Mouse (Mus musculus): Measurements from ENCODE around the gene Plch2. TPM values are rescaled to one million over a fixed set of nuclear protein-coding genes. Genes with fewer than 3 reads are reported as not detected.

Gene Plch2
- polyA plus RNA-seq, 1 experiment, result 28.1 TPM

DNA sequence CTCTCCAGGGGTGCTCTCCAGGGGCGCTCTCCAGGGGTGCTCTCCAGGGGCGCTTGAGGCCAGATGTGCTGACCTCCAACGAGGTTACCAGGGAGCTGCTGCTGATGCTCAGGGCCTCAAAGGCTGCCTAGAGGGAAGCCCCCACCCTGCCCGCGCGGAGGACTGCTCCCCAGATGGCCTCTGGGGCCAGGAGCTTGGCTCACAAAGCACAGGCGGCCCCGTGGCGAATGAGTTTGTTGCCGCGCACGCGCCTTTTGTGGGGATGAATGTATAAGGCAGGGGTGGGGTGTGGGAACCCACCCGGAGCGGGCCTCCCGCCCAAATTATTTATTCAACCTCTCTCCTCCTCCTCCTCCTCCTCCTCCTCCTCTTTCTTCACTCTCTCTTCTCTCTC lies 107.0 kb downstream of the Plch2 start:
- 15% methylated on average over 16 of the region's 16 CpGs for WGBS
- Histone ChIP-seq H3K36me3 (ENCODE audit: control insufficient read depth, insufficient read depth, low read length) (no peaks in the 10 kb centered on the region), H3K27ac (ENCODE audit: insufficient read depth, low read depth, low read length) (no peak overlapping the region), H3K4me1 (ENCODE audit: control insufficient read depth, insufficient read depth, insufficient read length, low read length) (peaks cover 8% of the 10 kb centered on the region; the same call in 1 of the 2 replicates), H3K27me3 (ENCODE audit: control insufficient read depth, insufficient read depth, low read length) (peaks cover 35% of the 10 kb centered on the region), H3K4me3 (ENCODE audit: low read depth, low read length) (no peak overlapping the region)
- TF ChIP-seq CTCF (IDR thresholded peaks at IDR 0.05; ENCODE audit: extremely low read depth, insufficient read length, insufficient replicate concordance, low read depth, low read length), result no peak
- no peak for TF ChIP-seq POLR2A (IDR thresholded peaks at IDR 0.05; ENCODE audit: low read depth, low read length)

DNA sequence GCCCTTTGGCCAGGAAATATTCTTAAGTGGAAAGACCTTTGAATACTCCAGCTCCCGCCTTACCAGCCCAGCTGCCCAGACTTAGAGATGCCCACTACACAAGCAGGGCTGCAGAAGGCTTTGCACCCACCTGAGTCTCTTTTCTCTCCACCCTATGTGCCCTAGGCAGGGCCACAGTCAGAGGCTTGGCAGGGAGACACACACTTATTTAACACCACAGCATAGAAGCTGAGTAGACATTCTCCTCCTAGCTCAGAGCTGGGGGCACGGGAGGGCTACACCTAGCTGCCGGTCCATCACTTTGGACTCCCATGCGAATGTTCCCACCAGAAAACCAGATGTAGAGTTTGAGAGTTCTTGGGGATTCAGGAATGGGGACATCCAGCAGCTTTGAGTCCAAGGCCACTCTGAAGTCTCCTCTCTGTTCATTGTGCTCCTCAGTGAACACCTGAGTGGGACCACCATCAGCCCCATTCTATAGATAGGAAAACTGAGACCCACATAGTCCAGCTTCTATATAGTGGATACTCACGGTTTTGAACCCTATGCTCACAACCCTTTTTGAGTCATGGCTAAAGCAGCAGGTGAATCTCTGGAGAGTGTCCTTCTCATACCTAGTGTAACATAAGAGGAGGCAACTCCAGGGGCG lies 107.5 kb downstream of the Plch2 start:
- Histone ChIP-seq H3K36me3 (ENCODE audit: control insufficient read depth, insufficient read depth, low read length) (no peaks in the 10 kb centered on the region), H3K4me1 (ENCODE audit: control insufficient read depth, insufficient read depth, insufficient read length, low read length) (peaks cover 8% of the 10 kb centered on the region; the same call in 1 of the 2 replicates), H3K27me3 (ENCODE audit: control insufficient read depth, insufficient read depth, low read length) (peaks cover 35% of the 10 kb centered on the region), H3K4me3 (ENCODE audit: low read depth, low read length) (no peak overlapping the region), H3K27ac (ENCODE audit: insufficient read depth, low read depth, low read length) (no peak overlapping the region)
- TF ChIP-seq CTCF (IDR thresholded peaks at IDR 0.05; ENCODE audit: extremely low read depth, insufficient read length, insufficient replicate concordance, low read depth, low read length), result no peak
- TF ChIP-seq POLR2A (IDR thresholded peaks at IDR 0.05; ENCODE audit: low read depth, low read length), result no peak
- WGBS, result 61% methylated on average over 6 of the region's 6 CpGs

DNA sequence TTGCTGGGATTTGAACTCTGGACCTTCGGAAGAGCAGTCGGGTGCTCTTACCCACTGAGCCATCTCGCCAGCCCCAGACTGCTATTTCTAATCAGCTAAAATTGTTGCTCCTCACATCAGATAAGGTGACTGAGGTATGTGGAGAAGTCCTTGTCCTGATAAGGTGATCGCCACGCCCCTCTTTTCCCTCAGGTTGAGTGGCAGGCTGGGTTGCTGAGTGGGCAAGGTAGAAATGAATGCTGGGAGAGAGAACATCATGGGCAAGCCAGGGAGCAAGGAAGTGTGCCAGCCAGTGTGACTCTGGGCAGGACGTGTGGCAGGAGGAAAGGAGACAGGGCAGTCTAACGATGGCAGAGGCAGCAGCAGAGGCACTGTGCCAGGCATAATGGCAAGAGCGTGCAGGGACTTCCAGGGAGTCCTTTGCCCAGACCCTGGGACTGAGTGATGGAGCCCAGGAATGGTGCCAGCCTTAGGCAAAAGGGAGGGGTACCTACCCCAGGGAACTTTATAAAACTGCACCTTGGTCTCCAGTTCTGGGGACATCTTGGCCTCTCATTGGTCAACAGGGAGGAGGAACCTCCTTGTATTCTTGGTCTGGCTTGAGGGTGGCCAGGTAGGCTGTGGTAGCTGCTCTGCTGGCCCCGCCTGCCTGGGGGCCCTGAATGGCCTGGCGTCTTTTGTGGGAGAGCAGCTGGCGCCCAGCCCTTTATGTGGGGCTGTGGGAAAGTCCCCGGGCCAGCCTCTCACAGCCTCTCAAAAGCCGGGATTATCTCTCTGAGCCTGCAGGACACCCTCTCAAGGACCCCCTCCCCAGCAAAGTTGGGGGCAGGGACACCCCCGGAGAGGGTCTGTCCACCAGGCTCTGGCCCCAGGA lies 108.3 kb downstream of the Plch2 start:
- WGBS, result 22% methylated on average over 14 of the region's 14 CpGs
- H3K4me3 ChIP-seq (ENCODE audit: low read depth, low read length), result no peak overlapping the region
- no peaks in the 10 kb centered on the region for H3K36me3 ChIP-seq (ENCODE audit: control insufficient read depth, insufficient read depth, low read length)

DNA sequence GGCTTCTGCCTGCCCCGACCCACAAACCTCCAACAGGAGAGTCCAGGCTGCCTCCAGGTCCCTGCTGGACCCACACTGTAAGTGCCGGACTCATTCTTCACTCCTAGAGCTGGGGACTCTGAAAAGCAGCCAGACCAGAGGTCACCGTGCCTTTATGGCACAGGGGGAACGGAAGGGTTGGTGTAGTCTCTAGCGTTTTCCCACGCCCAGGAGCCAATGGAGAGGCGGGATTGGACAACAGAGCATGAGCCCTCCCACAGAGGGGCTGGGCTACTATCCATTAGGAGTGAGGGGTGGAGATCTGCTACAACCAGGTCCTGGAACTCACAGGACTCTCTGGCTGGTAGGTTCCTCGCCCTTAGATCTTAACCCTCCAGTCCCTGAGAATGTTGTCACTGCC lies 110.3 kb downstream of the Plch2 start:
- peaks cover 19% of the 10 kb centered on the region; the same call in 1 of the 2 replicates for H3K27me3 ChIP-seq (ENCODE audit: control insufficient read depth, insufficient read depth, low read length)
- peaks cover 14% of the 10 kb centered on the region; the same call in 1 of the 2 replicates for H3K4me1 ChIP-seq (ENCODE audit: control insufficient read depth, insufficient read depth, insufficient read length, low read length)
- no peaks in the 10 kb centered on the region for H3K36me3 ChIP-seq (ENCODE audit: control insufficient read depth, insufficient read depth, low read length)
- TF ChIP-seq POLR2A (IDR thresholded peaks at IDR 0.05; ENCODE audit: low read depth, low read length) (peak; percentile 78; the same call in 1 of the 2 replicates), CTCF (IDR thresholded peaks at IDR 0.05; ENCODE audit: extremely low read depth, insufficient read length, insufficient replicate concordance, low read depth, low read length) (peak; percentile 13; the same call in 1 of the 2 replicates)
- peak overlapping the region; percentile 47 for H3K4me3 ChIP-seq (ENCODE audit: low read depth, low read length)
- H3K27ac ChIP-seq (ENCODE audit: insufficient read depth, low read depth, low read length), result 0 out of 2 replicates have a peak overlapping the region, but pooled peaks have one; percentile 57
- WGBS, result 10% methylated on average over 8 of the region's 8 CpGs

More for the DNA sequence above, 108.3 kb downstream of the Plch2 start:
- TF ChIP-seq CTCF (IDR thresholded peaks at IDR 0.05; ENCODE audit: extremely low read depth, insufficient read length, insufficient replicate concordance, low read depth, low read length) (no peak), POLR2A (IDR thresholded peaks at IDR 0.05; ENCODE audit: low read depth, low read length) (no peak)
- Histone ChIP-seq H3K4me1 (ENCODE audit: control insufficient read depth, insufficient read depth, insufficient read length, low read length) (peaks cover 12% of the 10 kb centered on the region; the same call in 1 of the 2 replicates), H3K27ac (ENCODE audit: insufficient read depth, low read depth, low read length) (no peak overlapping the region), H3K27me3 (ENCODE audit: control insufficient read depth, insufficient read depth, low read length) (peaks cover 29% of the 10 kb centered on the region)

DNA sequence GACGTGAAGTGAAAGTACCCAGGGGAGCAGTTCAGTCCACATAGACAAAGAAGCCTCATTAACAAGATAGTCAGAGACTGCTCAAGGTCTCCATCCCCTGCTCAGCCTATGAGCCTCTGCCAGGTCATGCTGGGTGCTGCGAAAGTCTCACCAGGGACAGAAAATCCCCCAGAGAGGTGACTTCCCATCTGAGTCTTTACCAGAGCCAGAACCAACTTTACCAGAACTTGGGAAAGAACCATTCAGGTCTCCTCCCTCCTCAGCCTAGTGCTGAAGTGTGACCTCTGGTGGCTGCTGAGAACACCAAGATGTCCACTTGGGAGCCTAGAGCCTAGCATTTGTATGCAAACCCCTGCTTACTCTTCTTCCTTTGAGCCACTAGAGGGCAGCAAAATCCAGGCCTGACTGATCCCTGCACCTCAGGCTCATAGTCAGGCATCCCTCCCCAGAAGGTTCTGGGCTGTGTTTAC lies 112.4 kb downstream of the Plch2 start:
- H3K4me1 ChIP-seq (ENCODE audit: control insufficient read depth, insufficient read depth, insufficient read length, low read length), result peaks cover 14% of the 10 kb centered on the region; the same call in 1 of the 2 replicates
- no peaks in the 10 kb centered on the region for H3K36me3 ChIP-seq (ENCODE audit: control insufficient read depth, insufficient read depth, low read length)
- H3K27ac ChIP-seq (ENCODE audit: insufficient read depth, low read depth, low read length), result no peak overlapping the region
- H3K4me3 ChIP-seq (ENCODE audit: low read depth, low read length), result no peak overlapping the region
- WGBS, result 22% methylated on average over 2 of the region's 2 CpGs
- H3K27me3 ChIP-seq (ENCODE audit: control insufficient read depth, insufficient read depth, low read length), result 0 out of 2 replicates have a peak, but pooled peaks cover 8% of the 10 kb centered on the region
- TF ChIP-seq POLR2A (IDR thresholded peaks at IDR 0.05; ENCODE audit: low read depth, low read length) (no peak), CTCF (IDR thresholded peaks at IDR 0.05; ENCODE audit: extremely low read depth, insufficient read length, insufficient replicate concordance, low read depth, low read length) (peak; percentile 98; the same call in 1 of the 2 replicates)

DNA sequence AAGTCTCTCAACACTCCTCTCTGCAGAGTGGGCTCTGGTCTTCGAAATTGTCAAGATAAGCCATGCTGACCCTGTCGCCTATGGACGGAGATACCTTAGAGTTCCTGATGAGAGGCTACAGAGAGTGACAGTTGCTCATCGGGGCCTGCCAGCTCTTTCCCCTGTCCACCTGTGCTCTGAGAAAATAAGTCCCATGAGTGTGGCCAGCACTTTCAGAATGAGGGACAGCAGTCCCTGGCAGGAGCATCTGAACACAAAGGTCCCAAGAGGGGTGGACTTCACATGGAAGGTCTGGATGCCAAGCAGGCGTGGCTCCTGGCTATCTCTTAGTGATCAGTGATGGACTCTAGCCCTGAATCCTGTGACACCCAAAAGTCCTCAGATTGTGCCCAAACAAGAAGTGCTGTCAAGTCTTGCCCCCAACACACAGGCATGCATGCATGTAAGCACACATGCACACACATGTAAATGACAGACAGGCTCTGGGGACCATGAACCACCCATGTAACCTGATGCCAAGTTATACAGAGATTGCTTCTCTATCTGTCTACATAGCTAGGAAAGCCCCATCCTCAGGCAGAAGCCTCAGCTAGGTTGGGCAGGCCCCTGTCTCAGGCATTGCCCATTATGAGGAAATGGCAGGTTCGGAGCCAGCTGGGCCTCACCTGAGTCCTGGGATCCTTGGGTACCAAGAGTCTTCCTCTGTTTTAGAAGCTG lies 113.1 kb downstream of the Plch2 start:
- Histone ChIP-seq H3K27me3 (ENCODE audit: control insufficient read depth, insufficient read depth, low read length) (0 out of 2 replicates have a peak, but pooled peaks cover 1% of the 10 kb centered on the region), H3K27ac (ENCODE audit: insufficient read depth, low read depth, low read length) (no peak overlapping the region), H3K4me1 (ENCODE audit: control insufficient read depth, insufficient read depth, insufficient read length, low read length) (peaks cover 14% of the 10 kb centered on the region; the same call in 1 of the 2 replicates), H3K36me3 (ENCODE audit: control insufficient read depth, insufficient read depth, low read length) (no peaks in the 10 kb centered on the region), H3K4me3 (ENCODE audit: low read depth, low read length) (no peak overlapping the region)
- 88% methylated on average over 6 of the region's 6 CpGs for WGBS
- TF ChIP-seq POLR2A (IDR thresholded peaks at IDR 0.05; ENCODE audit: low read depth, low read length), result no peak
- no peak for TF ChIP-seq CTCF (IDR thresholded peaks at IDR 0.05; ENCODE audit: extremely low read depth, insufficient read length, insufficient replicate concordance, low read depth, low read length)
